Mouse (Mus musculus): ENCODE results near the gene Cntf. TPM values are rescaled to one million over a fixed set of nuclear protein-coding genes. Genes with fewer than 3 reads are reported as not detected.

Cntf gene
- polyA plus RNA-seq, 1 experiment from 2014 or later = 1.0 TPM

- H3K9me3 ChIP-seq (replicated peaks; ENCODE audit: control insufficient read depth, low read length) = no peaks in the 10 kb centered on the region
- ATAC-seq (replicated peaks; ENCODE audit: extremely low read depth, insufficient read depth, low FRiP score) = no peak
- no peak overlapping the region for H3K4me3 ChIP-seq (ENCODE audit: low read length)
- no peaks in the 10 kb centered on the region for H3K36me3 ChIP-seq (ENCODE audit: control insufficient read depth, insufficient read depth)
- H3K4me1 ChIP-seq (ENCODE audit: control insufficient read depth, insufficient read depth, low read length) = peaks cover 11% of the 10 kb centered on the region
- no peak overlapping the region for H3K4me2 ChIP-seq (ENCODE audit: low read depth, low read length)
- 75% methylated on average over 4 of the region's 4 CpGs for WGBS
- H3K27ac ChIP-seq (ENCODE audit: low read length) = no peak overlapping the region
- no peak overlapping the region for H3K9ac ChIP-seq (ENCODE audit: low read length)
- H3K27me3 ChIP-seq (ENCODE audit: control insufficient read depth, insufficient read depth, low read length) = no peaks in the 10 kb centered on the region
Observed at GRCm38 (mm10) chr19:12787721-12788120, 22.3 kb upstream of the Cntf start.

GRCm38 (mm10) chr19:12786803-12787395 is 21.5 kb upstream of the Cntf start:
- no peaks in the 10 kb centered on the region for H3K9me3 ChIP-seq (replicated peaks; ENCODE audit: control insufficient read depth, low read length)
- no peaks in the 10 kb centered on the region for H3K36me3 ChIP-seq (ENCODE audit: control insufficient read depth, insufficient read depth)
- H3K27ac ChIP-seq (ENCODE audit: low read length) = no peak overlapping the region
- H3K9ac ChIP-seq (ENCODE audit: low read length) = no peak overlapping the region
- no peak overlapping the region for H3K4me3 ChIP-seq (ENCODE audit: low read length)
- peaks cover 9% of the 10 kb centered on the region for H3K4me1 ChIP-seq (ENCODE audit: control insufficient read depth, insufficient read depth, low read length)
- 91% methylated on average over 2 of the region's 2 CpGs for WGBS
- H3K4me2 ChIP-seq (ENCODE audit: low read depth, low read length) = no peak overlapping the region
- H3K27me3 ChIP-seq (ENCODE audit: control insufficient read depth, insufficient read depth, low read length) = no peaks in the 10 kb centered on the region
- no peak for ATAC-seq (replicated peaks; ENCODE audit: extremely low read depth, insufficient read depth, low FRiP score)

GRCm38 (mm10) chr19:12780437-12780836 is 15.0 kb upstream of the Cntf start:
- H3K4me1 ChIP-seq (ENCODE audit: control insufficient read depth, insufficient read depth, low read length) = no peaks in the 10 kb centered on the region
- ATAC-seq (replicated peaks; ENCODE audit: extremely low read depth, insufficient read depth, low FRiP score) = no peak
- peaks cover 14% of the 10 kb centered on the region for H3K36me3 ChIP-seq (ENCODE audit: control insufficient read depth, insufficient read depth)
- no peaks in the 10 kb centered on the region for H3K9me3 ChIP-seq (replicated peaks; ENCODE audit: control insufficient read depth, low read length)
- H3K9ac ChIP-seq (ENCODE audit: low read length) = no peak overlapping the region
- no peak overlapping the region for H3K4me3 ChIP-seq (ENCODE audit: low read length)
- H3K27me3 ChIP-seq (ENCODE audit: control insufficient read depth, insufficient read depth, low read length) = no peaks in the 10 kb centered on the region
- no peak overlapping the region for H3K27ac ChIP-seq (ENCODE audit: low read length)
- H3K4me2 ChIP-seq (ENCODE audit: low read depth, low read length) = no peak overlapping the region

- Histone ChIP-seq H3K4me3 (ENCODE audit: low read length) (no peak overlapping the region), H3K27ac (ENCODE audit: low read length) (no peak overlapping the region), H3K9ac (ENCODE audit: low read length) (no peak overlapping the region), H3K4me1 (ENCODE audit: control insufficient read depth, insufficient read depth, low read length) (no peaks in the 10 kb centered on the region), H3K9me3 (replicated peaks; ENCODE audit: control insufficient read depth, low read length) (no peaks in the 10 kb centered on the region), H3K27me3 (ENCODE audit: control insufficient read depth, insufficient read depth, low read length) (no peaks in the 10 kb centered on the region), H3K4me2 (ENCODE audit: low read depth, low read length) (no peak overlapping the region), H3K36me3 (ENCODE audit: control insufficient read depth, insufficient read depth) (peaks cover 33% of the 10 kb centered on the region)
- WGBS = 80% methylated on average over 5 of the region's 5 CpGs
- no peak for ATAC-seq (replicated peaks; ENCODE audit: extremely low read depth, insufficient read depth, low FRiP score)
Observed at GRCm38 (mm10) chr19:12770888-12771287, 5.5 kb upstream of the Cntf start.

- Histone ChIP-seq H3K27me3 (ENCODE audit: control insufficient read depth, insufficient read depth, low read length) (no peaks in the 10 kb centered on the region), H3K27ac (ENCODE audit: low read length) (no peak overlapping the region), H3K9me3 (replicated peaks; ENCODE audit: control insufficient read depth, low read length) (no peaks in the 10 kb centered on the region), H3K4me3 (ENCODE audit: low read length) (no peak overlapping the region), H3K9ac (ENCODE audit: low read length) (no peak overlapping the region), H3K4me2 (ENCODE audit: low read depth, low read length) (no peak overlapping the region), H3K36me3 (ENCODE audit: control insufficient read depth, insufficient read depth) (peaks cover 30% of the 10 kb centered on the region), H3K4me1 (ENCODE audit: control insufficient read depth, insufficient read depth, low read length) (no peaks in the 10 kb centered on the region)
- ATAC-seq (replicated peaks; ENCODE audit: extremely low read depth, insufficient read depth, low FRiP score) = no peak
- 59% methylated on average over 2 of the region's 2 CpGs for WGBS
Observed at GRCm38 (mm10) chr19:12762212-12763130, 3.0 kb downstream of the Cntf start.

GRCm38 (mm10) chr19:12759656-12760055 is 5.8 kb downstream of the Cntf start:
- ATAC-seq (replicated peaks; ENCODE audit: extremely low read depth, insufficient read depth, low FRiP score) = no peak
- Histone ChIP-seq H3K9me3 (replicated peaks; ENCODE audit: control insufficient read depth, low read length) (no peaks in the 10 kb centered on the region), H3K4me2 (ENCODE audit: low read depth, low read length) (no peak overlapping the region), H3K4me1 (ENCODE audit: control insufficient read depth, insufficient read depth, low read length) (no peaks in the 10 kb centered on the region), H3K27ac (ENCODE audit: low read length) (no peak overlapping the region), H3K36me3 (ENCODE audit: control insufficient read depth, insufficient read depth) (peaks cover 20% of the 10 kb centered on the region; the same call in 1 of the 2 replicates), H3K9ac (ENCODE audit: low read length) (no peak overlapping the region), H3K4me3 (ENCODE audit: low read length) (no peak overlapping the region), H3K27me3 (ENCODE audit: control insufficient read depth, insufficient read depth, low read length) (no peaks in the 10 kb centered on the region)
- WGBS = 72% methylated on average over 2 of the region's 2 CpGs

- Histone ChIP-seq H3K4me2 (ENCODE audit: low read depth, low read length) (no peak overlapping the region), H3K9ac (ENCODE audit: low read length) (no peak overlapping the region), H3K4me3 (ENCODE audit: low read length) (no peak overlapping the region), H3K27me3 (ENCODE audit: control insufficient read depth, insufficient read depth, low read length) (no peaks in the 10 kb centered on the region), H3K36me3 (ENCODE audit: control insufficient read depth, insufficient read depth) (peaks cover 15% of the 10 kb centered on the region; the same call in 1 of the 2 replicates), H3K27ac (ENCODE audit: low read length) (no peak overlapping the region), H3K4me1 (ENCODE audit: control insufficient read depth, insufficient read depth, low read length) (no peaks in the 10 kb centered on the region), H3K9me3 (replicated peaks; ENCODE audit: control insufficient read depth, low read length) (no peaks in the 10 kb centered on the region)
- ATAC-seq (replicated peaks; ENCODE audit: extremely low read depth, insufficient read depth, low FRiP score) = no peak
- WGBS = 82% methylated on average over 1 of the region's 1 CpGs
Observed at GRCm38 (mm10) chr19:12758936-12759478, 6.4 kb downstream of the Cntf start.

- Histone ChIP-seq H3K27me3 (ENCODE audit: control insufficient read depth, insufficient read depth, low read length) (no peaks in the 10 kb centered on the region), H3K4me2 (ENCODE audit: low read depth, low read length) (no peak overlapping the region), H3K9me3 (replicated peaks; ENCODE audit: control insufficient read depth, low read length) (no peaks in the 10 kb centered on the region), H3K4me1 (ENCODE audit: control insufficient read depth, insufficient read depth, low read length) (no peaks in the 10 kb centered on the region), H3K4me3 (ENCODE audit: low read length) (no peak overlapping the region), H3K36me3 (ENCODE audit: control insufficient read depth, insufficient read depth) (no peaks in the 10 kb centered on the region), H3K9ac (ENCODE audit: low read length) (no peak overlapping the region), H3K27ac (ENCODE audit: low read length) (no peak overlapping the region)
- 66% methylated on average over 3 of the region's 3 CpGs for WGBS
- ATAC-seq (replicated peaks; ENCODE audit: extremely low read depth, insufficient read depth, low FRiP score) = no peak
Observed at GRCm38 (mm10) chr19:12756286-12756685, 9.1 kb downstream of the Cntf start.

- ATAC-seq (replicated peaks; ENCODE audit: extremely low read depth, insufficient read depth, low FRiP score) = no peak
- Histone ChIP-seq H3K27me3 (ENCODE audit: control insufficient read depth, insufficient read depth, low read length) (no peaks in the 10 kb centered on the region), H3K9ac (ENCODE audit: low read length) (no peak overlapping the region), H3K4me2 (ENCODE audit: low read depth, low read length) (no peak overlapping the region), H3K9me3 (replicated peaks; ENCODE audit: control insufficient read depth, low read length) (no peaks in the 10 kb centered on the region), H3K36me3 (ENCODE audit: control insufficient read depth, insufficient read depth) (no peaks in the 10 kb centered on the region), H3K4me3 (ENCODE audit: low read length) (no peak overlapping the region), H3K4me1 (ENCODE audit: control insufficient read depth, insufficient read depth, low read length) (no peaks in the 10 kb centered on the region), H3K27ac (ENCODE audit: low read length) (no peak overlapping the region)
- 73% methylated on average over 2 of the region's 2 CpGs for WGBS
Observed at GRCm38 (mm10) chr19:12731950-12732349, 33.5 kb downstream of the Cntf start.
